Mouse (Mus musculus) lung, embryonic 16.5 days (tissue): ENCODE data around the gene 4930442H23Rik. TPM values are rescaled to one million over a fixed set of nuclear protein-coding genes. Genes with fewer than 3 reads are reported as not detected.
"Not testable (repeated sequence)": the region's sequence is repeated elsewhere in the genome, so short reads cannot be mapped to it uniquely, and the experiment has no call there.

ENCODE experiments used
- ATAC-seq: fragments of 200-750 bp; cut with Nextera tagmentation; 2 replicates; pipeline ENCODE4 v1.8.0; 2017; ENCODE audit warnings: low read depth, mild to moderate bottlenecking, moderate library complexity
- H3K27ac ChIP-seq: fragments of 300-500 bp; sonication (generic); 2 replicates; pipeline ENCODE4 v1.5.1; 2014; ENCODE audit warnings: mild to moderate bottlenecking, control low read depth, low read length
- H3K27me3 ChIP-seq: fragments of 300-500 bp; sonication (generic); 2 replicates; pipeline ENCODE4 v1.6.1; 2014; ENCODE audit warnings: low read depth, low read length, mixed read lengths; ENCODE audit not compliant: control insufficient read depth, insufficient read depth
- H3K36me3 ChIP-seq: fragments of 300-500 bp; sonication (generic); 2 replicates; pipeline ENCODE4 v1.6.1; 2014; ENCODE audit warnings: low read length; ENCODE audit not compliant: control insufficient read depth, insufficient read depth
- H3K4me1 ChIP-seq: fragments of 300-500 bp; sonication (generic); replicated peaks from 2 replicates; pipeline ENCODE4 v1.6.1; 2014; ENCODE audit warnings: low read length, mixed read lengths; ENCODE audit not compliant: control insufficient read depth, insufficient read depth
- H3K4me2 ChIP-seq: fragments of 300-500 bp; sonication (generic); 2 replicates; pipeline ENCODE4 v1.6.1; 2014; ENCODE audit warnings: low read depth, low read length, control low read depth
- H3K4me3 ChIP-seq: fragments of 300-500 bp; sonication (generic); 2 replicates; pipeline ENCODE4 v1.5.1; 2014; ENCODE audit warnings: mild to moderate bottlenecking, low read length, control low read depth
- H3K9ac ChIP-seq: fragments of 300-500 bp; sonication (generic); 2 replicates; pipeline ENCODE4 v1.6.1; 2014; ENCODE audit warnings: low read length, control low read depth
- H3K9me3 ChIP-seq: fragments of 300-500 bp; sonication (generic); 2 replicates; pipeline ENCODE4 v1.6.1; 2016; ENCODE audit warnings: low read length; ENCODE audit not compliant: control insufficient read depth
- WGBS: fragments of 180-500 bp; shearing (Covaris S2); extraction: QIAGEN DNeasy Blood & Tissue Kit; methylation state at CpG from one replicate; pipeline ENCODE4 v1.1.7; 2014; 5-methylcytosine and 5-hydroxymethylcytosine counted together
- polyA plus RNA-seq: library from polyadenylated mRNA; unstranded; fragments of >200 nt; fragmentation: Nextera tagmentation; extraction: Ambion mirVana; gene quantifications from 2 replicates; pipeline ENCODE4 v1.2.1, GENCODE M21; 2015

4930442H23Rik gene
- polyA plus RNA-seq, 1 experiment from 2014 or later = not detected

GRCm38 (mm10) chr10:81180946-81181345 is 2.7 kb downstream of the 4930442H23Rik start:
- H3K4me2 ChIP-seq = no peak overlapping the region
- no peaks in the 10 kb centered on the region for H3K27me3 ChIP-seq
- no peak overlapping the region for H3K4me3 ChIP-seq
- ATAC-seq = no peak
- peaks cover 56% of the 10 kb centered on the region for H3K36me3 ChIP-seq
- H3K27ac ChIP-seq = no peak overlapping the region
- WGBS = 90% methylated on average over 13 of the region's 13 CpGs
- H3K4me1 ChIP-seq = peaks cover 39% of the 10 kb centered on the region
- H3K9ac ChIP-seq = no peak overlapping the region
- no peaks in the 10 kb centered on the region for H3K9me3 ChIP-seq

- no peak overlapping the region for H3K4me2 ChIP-seq
- ATAC-seq = no peak
- no peak overlapping the region for H3K9ac ChIP-seq
- peaks cover 51% of the 10 kb centered on the region for H3K36me3 ChIP-seq
- H3K27ac ChIP-seq = no peak overlapping the region
- WGBS = 84% methylated on average over 32 of the region's 32 CpGs
- H3K4me1 ChIP-seq = peaks cover 41% of the 10 kb centered on the region
- no peak overlapping the region for H3K4me3 ChIP-seq
- no peaks in the 10 kb centered on the region for H3K9me3 ChIP-seq
- H3K27me3 ChIP-seq = no peaks in the 10 kb centered on the region
Measured at GRCm38 (mm10) chr10:81179451-81180342, 4.0 kb downstream of the 4930442H23Rik start.

- no peak overlapping the region for H3K27ac ChIP-seq
- no peak overlapping the region for H3K9ac ChIP-seq
- peaks cover 38% of the 10 kb centered on the region for H3K4me1 ChIP-seq
- no peaks in the 10 kb centered on the region for H3K27me3 ChIP-seq
- H3K4me3 ChIP-seq = no peak overlapping the region
- WGBS = 87% methylated on average over 11 of the region's 11 CpGs
- ATAC-seq = no peak
- H3K36me3 ChIP-seq = peaks cover 50% of the 10 kb centered on the region
- no peaks in the 10 kb centered on the region for H3K9me3 ChIP-seq
- H3K4me2 ChIP-seq = no peak overlapping the region
Measured at GRCm38 (mm10) chr10:81178927-81179326, 4.7 kb downstream of the 4930442H23Rik start.

- 40% methylated on average over 14 of the region's 14 CpGs for WGBS
- H3K4me2 ChIP-seq = peak overlapping the region; percentile 90
- no peaks in the 10 kb centered on the region for H3K27me3 ChIP-seq
- ATAC-seq = no peak
- H3K27ac ChIP-seq = no peak overlapping the region
- peaks cover 50% of the 10 kb centered on the region for H3K36me3 ChIP-seq
- H3K4me1 ChIP-seq = peaks cover 38% of the 10 kb centered on the region
- H3K4me3 ChIP-seq = peak overlapping the region; percentile 81
- H3K9ac ChIP-seq = peak overlapping the region; percentile 96
- H3K9me3 ChIP-seq = no peaks in the 10 kb centered on the region
Measured at GRCm38 (mm10) chr10:81177958-81178712, 5.5 kb downstream of the 4930442H23Rik start.

- Histone ChIP-seq H3K4me3 (peak overlapping the region; percentile 81), H3K4me2 (peak overlapping the region; percentile 90), H3K9me3 (no peaks in the 10 kb centered on the region), H3K27me3 (no peaks in the 10 kb centered on the region), H3K27ac (peak overlapping the region; percentile 87), H3K4me1 (peaks cover 38% of the 10 kb centered on the region), H3K9ac (peak overlapping the region; percentile 96), H3K36me3 (peaks cover 50% of the 10 kb centered on the region)
- ATAC-seq = no peak
- 6% methylated on average over 16 of the region's 16 CpGs for WGBS
Measured at GRCm38 (mm10) chr10:81177491-81177925, 6.1 kb downstream of the 4930442H23Rik start.

GRCm38 (mm10) chr10:81176466-81177271 is 7.0 kb downstream of the 4930442H23Rik start, which contains the start of gene Eef2:
Gene Eef2, plus strand, starts transcription at chr10:81176631.
- peaks cover 36% of the 10 kb centered on the region for H3K4me1 ChIP-seq
- WGBS = 0% methylated on average over 75 of the region's 77 CpGs
- no peaks in the 10 kb centered on the region for H3K27me3 ChIP-seq
- peak within 1 kb of the TSS; percentile 81 for H3K4me3 ChIP-seq
- H3K9me3 ChIP-seq = no peaks in the 10 kb centered on the region
- H3K27ac ChIP-seq = peak within 1 kb of the TSS; percentile 87
- peak; percentile 87 for ATAC-seq
- H3K9ac ChIP-seq = peak within 1 kb of the TSS; percentile 96
- peaks cover 41% of the 10 kb centered on the region for H3K36me3 ChIP-seq
- peak within 1 kb of the TSS; percentile 90 for H3K4me2 ChIP-seq

- peaks cover 34% of the 10 kb centered on the region for H3K36me3 ChIP-seq
- H3K9ac ChIP-seq = peak overlapping the region; percentile 34
- H3K4me2 ChIP-seq = peak overlapping the region; percentile 59
- H3K4me3 ChIP-seq = peak overlapping the region; percentile 81
- peak; percentile 31 for ATAC-seq
- H3K27me3 ChIP-seq = no peaks in the 10 kb centered on the region
- WGBS = 2% methylated on average over 13 of the region's 13 CpGs
- H3K27ac ChIP-seq = peak overlapping the region; percentile 87
- H3K9me3 ChIP-seq = no peaks in the 10 kb centered on the region
- peaks cover 34% of the 10 kb centered on the region for H3K4me1 ChIP-seq
Measured at GRCm38 (mm10) chr10:81175936-81176465, 7.6 kb downstream of the 4930442H23Rik start.

- peak overlapping the region; percentile 46 for H3K9ac ChIP-seq
- peak overlapping the region; percentile 40 for H3K4me3 ChIP-seq
- H3K9me3 ChIP-seq, H3K27me3 ChIP-seq, ATAC-seq: not testable (repeated sequence)
- H3K27ac ChIP-seq = peak overlapping the region; percentile 87
- peak overlapping the region; percentile 49 for H3K4me2 ChIP-seq
- WGBS = 7% methylated on average over 4 of the region's 4 CpGs
- peaks cover 34% of the 10 kb centered on the region for H3K4me1 ChIP-seq
- H3K36me3 ChIP-seq = peaks cover 28% of the 10 kb centered on the region
Measured at GRCm38 (mm10) chr10:81175345-81175701, 8.3 kb downstream of the 4930442H23Rik start.
